Mouse (Mus musculus) midbrain, postnatal 0 days (tissue): Measurements from ENCODE around the gene Lyg2. TPM values are rescaled to one million over a fixed set of nuclear protein-coding genes. Genes with fewer than 3 reads are reported as not detected.

ENCODE experiments used
- ATAC-seq: fragments of 200-750 bp; cut with Nextera tagmentation; 2 replicates; pipeline ENCODE4 v1.8.0; 2017; ENCODE audit warnings: moderate number of reproducible peaks, mild to moderate bottlenecking, moderate TSS enrichment, moderate library complexity; ENCODE audit not compliant: low FRiP score
- DNase-seq: peaks from one replicate; pipeline ENCODE4 v3.0.0-alpha.2; 2015; ENCODE audit warnings: low spot score
- H3K27ac ChIP-seq: fragments of 300-500 bp; sonication (generic); 2 replicates; pipeline ENCODE4 v1.5.1; 2014; ENCODE audit warnings: low read depth, mild to moderate bottlenecking, low read length, mixed read lengths
- H3K27me3 ChIP-seq: fragments of 300-500 bp; sonication (generic); 2 replicates; pipeline ENCODE4 v1.6.1; 2014; ENCODE audit warnings: low read length, control low read depth, mixed read lengths; ENCODE audit not compliant: insufficient read depth
- H3K36me3 ChIP-seq: fragments of 300-500 bp; sonication (generic); 2 replicates; pipeline ENCODE4 v1.6.1; 2014; ENCODE audit warnings: low read length, control low read depth, mixed read lengths; ENCODE audit not compliant: insufficient read depth
- H3K4me1 ChIP-seq: fragments of 300-500 bp; sonication (generic); 2 replicates; pipeline ENCODE4 v1.6.1; 2014; ENCODE audit warnings: mild to moderate bottlenecking, control low read depth, antibody characterized with exemption, low read length, mixed read lengths; ENCODE audit not compliant: insufficient read depth
- H3K4me2 ChIP-seq: fragments of 300-500 bp; sonication (generic); 2 replicates; pipeline ENCODE4 v1.6.1; 2014; ENCODE audit warnings: low read depth, mild to moderate bottlenecking, low read length, mixed read lengths; ENCODE audit not compliant: poor library complexity, severe bottlenecking
- H3K4me3 ChIP-seq: fragments of 300-500 bp; sonication (generic); 2 replicates; pipeline ENCODE4 v1.5.1; 2014; ENCODE audit warnings: low read depth, mild to moderate bottlenecking, low read length, moderate library complexity
- H3K9ac ChIP-seq: fragments of 300-500 bp; sonication (generic); replicated peaks from 2 replicates; pipeline ENCODE4 v1.6.1; 2014; ENCODE audit warnings: mild to moderate bottlenecking, low read length, moderate library complexity, mixed read lengths; ENCODE audit not compliant: poor library complexity, severe bottlenecking
- H3K9me3 ChIP-seq: fragments of 300-500 bp; sonication (generic); 2 replicates; pipeline ENCODE4 v1.6.1; 2016; ENCODE audit warnings: low read length, control low read depth
- CTCF ChIP-seq: IDR thresholded peaks from 2 replicates; pipeline ENCODE4 v1.5.1; 2016; ENCODE audit warnings: antibody characterized with exemption, mild to moderate bottlenecking
- WGBS: fragments of 180-500 bp; shearing (Covaris S2); extraction: QIAGEN DNeasy Blood & Tissue Kit; methylation state at CpG from one replicate; pipeline ENCODE4 v1.1.7; 2014; 5-methylcytosine and 5-hydroxymethylcytosine counted together
- polyA plus RNA-seq: library from polyadenylated mRNA; unstranded; fragments of >200 nt; fragmentation: Nextera tagmentation; extraction: Ambion mirVana; gene quantifications from 2 replicates; pipeline ENCODE4 v1.2.1, GENCODE M21; 2015
- total RNA-seq: library from RNA; depleted of rRNA; stranded (reverse); fragments of >200 nt; gene quantifications from 2 replicates; pipeline ENCODE4 v1.2.3, GENCODE M21; 2014

Lyg2 gene
- total and polyA plus RNA-seq, 2 experiments from 2014 or later: 0.07 TPM; not detected in 1

- Histone ChIP-seq H3K27me3 (no peaks in the 10 kb centered on the region), H3K36me3 (no peaks in the 10 kb centered on the region), H3K4me2 (no peak overlapping the region), H3K4me3 (no peak overlapping the region), H3K9ac (no peak overlapping the region), H3K9me3 (no peaks in the 10 kb centered on the region), H3K4me1 (no peaks in the 10 kb centered on the region), H3K27ac (no peak overlapping the region)
- 88% methylated on average over 2 of the region's 2 CpGs for WGBS
- ATAC-seq: no peak
- no peak for DNase-seq
- TF ChIP-seq CTCF: no peak
Measured at GRCm38 (mm10) chr1:37955251-37955650, 39.0 kb upstream of the Lyg2 start.

GRCm38 (mm10) chr1:37954786-37955185, 38.5 kb upstream of the Lyg2 start:
- H3K27me3 ChIP-seq: no peaks in the 10 kb centered on the region
- H3K9ac ChIP-seq: no peak overlapping the region
- TF ChIP-seq CTCF: no peak
- whole genome bisulfite sequencing: 85% methylated on average over 7 of the region's 7 CpGs
- no peaks in the 10 kb centered on the region for H3K4me1 ChIP-seq
- DNase-seq: no peak
- no peak for ATAC-seq
- no peak overlapping the region for H3K27ac ChIP-seq
- H3K4me3 ChIP-seq: no peak overlapping the region
- H3K9me3 ChIP-seq: no peaks in the 10 kb centered on the region
- H3K4me2 ChIP-seq: no peak overlapping the region
- no peaks in the 10 kb centered on the region for H3K36me3 ChIP-seq

GRCm38 (mm10) chr1:37948906-37949305, 32.6 kb upstream of the Lyg2 start:
- Histone ChIP-seq H3K9ac (no peak overlapping the region), H3K9me3 (no peaks in the 10 kb centered on the region), H3K4me3 (no peak overlapping the region), H3K4me2 (no peak overlapping the region), H3K36me3 (no peaks in the 10 kb centered on the region), H3K27me3 (no peaks in the 10 kb centered on the region), H3K27ac (no peak overlapping the region), H3K4me1 (no peaks in the 10 kb centered on the region)
- ATAC-seq (no peak), DNase-seq (no peak)
- WGBS: 76% methylated on average over 2 of the region's 2 CpGs
- no peak for TF ChIP-seq CTCF

GRCm38 (mm10) chr1:37931806-37932205, 15.5 kb upstream of the Lyg2 start:
- no peaks in the 10 kb centered on the region for H3K36me3 ChIP-seq
- H3K9me3 ChIP-seq: no peaks in the 10 kb centered on the region
- DNase-seq (peak; percentile 25), ATAC-seq (no peak)
- WGBS: 22% methylated on average over 3 of the region's 3 CpGs
- H3K9ac ChIP-seq: no peak overlapping the region
- H3K4me1 ChIP-seq: no peaks in the 10 kb centered on the region
- no peak overlapping the region for H3K4me2 ChIP-seq
- TF ChIP-seq CTCF: no peak
- H3K27ac ChIP-seq: no peak overlapping the region
- H3K27me3 ChIP-seq: no peaks in the 10 kb centered on the region
- H3K4me3 ChIP-seq: no peak overlapping the region

GRCm38 (mm10) chr1:37925971-37926370, 9.7 kb upstream of the Lyg2 start:
- Histone ChIP-seq H3K27me3 (no peaks in the 10 kb centered on the region), H3K4me3 (no peak overlapping the region), H3K4me1 (no peaks in the 10 kb centered on the region), H3K4me2 (no peak overlapping the region), H3K9me3 (no peaks in the 10 kb centered on the region), H3K9ac (no peak overlapping the region), H3K27ac (no peak overlapping the region), H3K36me3 (no peaks in the 10 kb centered on the region)
- TF ChIP-seq CTCF: no peak
- 80% methylated on average over 8 of the region's 8 CpGs for WGBS
- ATAC-seq (no peak), DNase-seq (no peak)

- DNase-seq: peak; percentile 40
- no peak for ATAC-seq
Measured at GRCm38 (mm10) chr1:37922536-37922935, 6.2 kb upstream of the Lyg2 start.

More at GRCm38 (mm10) chr1:37922536-37922935, 6.2 kb upstream of the Lyg2 start:
- Histone ChIP-seq H3K4me2 (no peak overlapping the region), H3K9me3 (no peaks in the 10 kb centered on the region), H3K27ac (no peak overlapping the region), H3K4me1 (no peaks in the 10 kb centered on the region), H3K4me3 (no peak overlapping the region), H3K9ac (no peak overlapping the region), H3K27me3 (no peaks in the 10 kb centered on the region), H3K36me3 (no peaks in the 10 kb centered on the region)
- no peak for TF ChIP-seq CTCF
- WGBS: 45% methylated on average over 8 of the region's 8 CpGs
